Mouse (Mus musculus) hindbrain, embryonic 14.5 days (tissue): Measurements from ENCODE around the gene C87977. TPM values are rescaled to one million over a fixed set of nuclear protein-coding genes. Genes with fewer than 3 reads are reported as not detected.
"Not testable (repeated sequence)": the region's sequence is repeated elsewhere in the genome, so short reads cannot be mapped to it uniquely, and the experiment has no call there.

Source experiments
- ATAC-seq: fragments of 200-750 bp; cut with Nextera tagmentation; 2 replicates; pipeline ENCODE4 v1.8.0; 2017; ENCODE audit warnings: moderate number of reproducible peaks, mild to moderate bottlenecking, moderate TSS enrichment, moderate library complexity; ENCODE audit not compliant: low FRiP score
- DNase-seq: peaks from one replicate; pipeline ENCODE4 v3.0.0-alpha.2; 2015; ENCODE audit warnings: low spot score
- H3K27ac ChIP-seq: fragments of 300-500 bp; sonication (generic); 2 replicates; pipeline ENCODE4 v1.5.1; 2014; ENCODE audit warnings: mild to moderate bottlenecking, moderate library complexity
- H3K27me3 ChIP-seq: fragments of 300-500 bp; sonication (generic); 2 replicates; pipeline ENCODE4 v1.6.1; 2014; ENCODE audit warnings: mild to moderate bottlenecking, low read length, mixed read lengths; ENCODE audit not compliant: control insufficient read depth, insufficient read depth
- H3K36me3 ChIP-seq: fragments of 300-500 bp; sonication (generic); replicated peaks from 2 replicates; pipeline ENCODE4 v1.6.1; 2014; ENCODE audit not compliant: control insufficient read depth, insufficient read depth
- H3K4me1 ChIP-seq: fragments of 300-500 bp; sonication (generic); replicated peaks from 2 replicates; pipeline ENCODE4 v1.6.1; 2014; ENCODE audit warnings: antibody characterized with exemption, low read length, mixed read lengths; ENCODE audit not compliant: control insufficient read depth, insufficient read depth
- H3K4me2 ChIP-seq: fragments of 300-500 bp; sonication (generic); replicated peaks from 2 replicates; pipeline ENCODE4 v1.6.1; 2014; ENCODE audit warnings: mild to moderate bottlenecking, moderate library complexity
- H3K4me3 ChIP-seq: fragments of 300-500 bp; sonication (generic); replicated peaks from 2 replicates; pipeline ENCODE4 v1.5.1; 2014; ENCODE audit warnings: mild to moderate bottlenecking, low read length
- H3K9ac ChIP-seq: fragments of 300-500 bp; sonication (generic); 2 replicates; pipeline ENCODE4 v1.6.1; 2014
- H3K9me3 ChIP-seq: fragments of 300-500 bp; sonication (generic); 2 replicates; pipeline ENCODE4 v1.6.1; 2016; ENCODE audit warnings: low read length; ENCODE audit not compliant: control insufficient read depth
- WGBS: fragments of 180-500 bp; shearing (Covaris S2); extraction: QIAGEN DNeasy Blood & Tissue Kit; methylation state at CpG from one replicate; pipeline ENCODE4 v1.1.7; 2014; 5-methylcytosine and 5-hydroxymethylcytosine counted together
- polyA plus RNA-seq: library from polyadenylated mRNA; unstranded; fragments of >200 nt; fragmentation: Nextera tagmentation; extraction: Ambion mirVana; gene quantifications from 2 replicates; pipeline ENCODE4 v1.2.1, GENCODE M21; 2014

The C87977 gene
- not detected in 2 replicates for polyA plus RNA-seq

- not testable (repeated sequence) for ATAC-seq, H3K9ac ChIP-seq, H3K4me3 ChIP-seq, H3K27ac ChIP-seq, H3K4me2 ChIP-seq, H3K27me3 ChIP-seq, H3K4me1 ChIP-seq, DNase-seq, H3K36me3 ChIP-seq
- H3K9me3 ChIP-seq: peaks cover 22% of the 10 kb centered on the region
- 93% methylated on average over 1 of the region's 1 CpGs for WGBS
Observed at GRCm38 (mm10) chr4:144213218-144213617, at the start of gene C87977. C87977 (minus strand) TSS chr4:144213318.

- DNase-seq, H3K27ac ChIP-seq, H3K27me3 ChIP-seq, H3K4me1 ChIP-seq, H3K4me2 ChIP-seq, H3K4me3 ChIP-seq, H3K9ac ChIP-seq, ATAC-seq, H3K36me3 ChIP-seq: not testable (repeated sequence)
- H3K9me3 ChIP-seq: peaks cover 17% of the 10 kb centered on the region; the same call in 1 of the 2 replicates
Observed at GRCm38 (mm10) chr4:144254768-144255167, 41.6 kb upstream of the C87977 start.

- peaks cover 28% of the 10 kb centered on the region; the same call in 1 of the 2 replicates for H3K9me3 ChIP-seq
- no peak within 1 kb of the TSS for H3K4me2 ChIP-seq
- DNase-seq (no peak), ATAC-seq (no peak)
- H3K9ac ChIP-seq: no peak within 1 kb of the TSS
- 52% methylated on average over 1 of the region's 1 CpGs for WGBS
- H3K4me1 ChIP-seq: no peaks in the 10 kb centered on the region
- no peak within 1 kb of the TSS for H3K27ac ChIP-seq
- H3K4me3 ChIP-seq: no peak within 1 kb of the TSS
- no peaks in the 10 kb centered on the region for H3K36me3 ChIP-seq
- no peaks in the 10 kb centered on the region for H3K27me3 ChIP-seq
Observed at GRCm38 (mm10) chr4:144190419-144190818, 22.7 kb downstream of the C87977 start, which contains the start of gene Oog2. Oog2 (plus strand) TSS chr4:144190719.

GRCm38 (mm10) chr4:144162563-144162962, 50.6 kb downstream of the C87977 start, which contains the start of gene Oog3:
Oog3 (minus strand) TSS chr4:144162663.
- Histone ChIP-seq H3K4me2 (no peak within 1 kb of the TSS), H3K9me3 (peaks cover 53% of the 10 kb centered on the region), H3K27ac (no peak within 1 kb of the TSS), H3K4me1 (no peaks in the 10 kb centered on the region), H3K36me3 (no peaks in the 10 kb centered on the region), H3K4me3 (no peak within 1 kb of the TSS), H3K9ac (no peak within 1 kb of the TSS), H3K27me3 (no peaks in the 10 kb centered on the region)
- DNase-seq (no peak), ATAC-seq (no peak)
- 81% methylated on average over 1 of the region's 1 CpGs for WGBS

Other genes starting within 250 kb of the C87977 start
- not detected in 2 replicates for gene Gm13101, start 246.4 kb downstream of the C87977 start, polyA plus RNA-seq
- not detected in 2 replicates for gene Pramef17, start 218.9 kb downstream of the C87977 start, polyA plus RNA-seq
- not detected in 2 replicates for gene Pramel4, start 154.2 kb downstream of the C87977 start, polyA plus RNA-seq
- not detected in 2 replicates for gene Gm13102, start 106.8 kb downstream of the C87977 start, polyA plus RNA-seq
- not detected in 2 replicates for gene Oog3, start 50.7 kb downstream of the C87977 start, polyA plus RNA-seq
- not detected in 2 replicates for gene Oog2, start 22.6 kb downstream of the C87977 start, polyA plus RNA-seq
- not detected in 2 replicates for gene Pramel5, start 67.2 kb upstream of the C87977 start, polyA plus RNA-seq
- gene Gm13128, start 116.9 kb upstream of the C87977 start, polyA plus RNA-seq: not detected in 2 replicates
- not detected in 2 replicates for gene Gm13119, start 144.6 kb upstream of the C87977 start, polyA plus RNA-seq
- gene Pramef20, start 164.6 kb upstream of the C87977 start, polyA plus RNA-seq: not detected in 2 replicates
- not detected in 2 replicates for gene Pramef12, start 195.1 kb upstream of the C87977 start, polyA plus RNA-seq
- gene 1700012P22Rik, start 225.5 kb upstream of the C87977 start, polyA plus RNA-seq: 0.29 TPM in 1 of 2 replicates, not detected in the other
- not detected in 2 replicates for gene Gm9944, start 240.0 kb upstream of the C87977 start, polyA plus RNA-seq